Mouse (Mus musculus) kidney, postnatal 14 days (tissue): Measurements from ENCODE around the gene Itgb6.
A peak's percentile ranks its signal among the peaks of the same experiment; 100 is the strongest.

Source experiments
- DNase-seq: peaks from one replicate; pipeline ENCODE4 v3.0.0; 2022; ENCODE audit warnings: mixed read lengths

Itgb6 gene

GRCm38 (mm10) chr2:60671215-60671614 is 51.2 kb downstream of the Itgb6 start:
- DNase-seq, result no peak

- no peak for DNase-seq
Observed at GRCm38 (mm10) chr2:60663071-60663470, 59.4 kb downstream of the Itgb6 start.

GRCm38 (mm10) chr2:60659993-60660392 is 62.5 kb downstream of the Itgb6 start:
- DNase-seq, result no peak

- DNase-seq, result peak; percentile 20
Observed at GRCm38 (mm10) chr2:60658992-60659391, 63.5 kb downstream of the Itgb6 start.

- peak; percentile 19 for DNase-seq
Observed at GRCm38 (mm10) chr2:60654828-60655227, 67.6 kb downstream of the Itgb6 start.

GRCm38 (mm10) chr2:60650155-60650554 is 72.3 kb downstream of the Itgb6 start:
- no peak for DNase-seq

- no peak for DNase-seq
Observed at GRCm38 (mm10) chr2:60647650-60648049, 74.8 kb downstream of the Itgb6 start.

GRCm38 (mm10) chr2:60646583-60646982 is 75.9 kb downstream of the Itgb6 start:
- no peak for DNase-seq

- DNase-seq, result no peak
Observed at GRCm38 (mm10) chr2:60643406-60643805, 79.0 kb downstream of the Itgb6 start.

GRCm38 (mm10) chr2:60642606-60643005 is 79.8 kb downstream of the Itgb6 start:
- DNase-seq, result no peak

GRCm38 (mm10) chr2:60640342-60640672 is 82.1 kb downstream of the Itgb6 start:
- DNase-seq, result no peak

- DNase-seq, result no peak
Observed at GRCm38 (mm10) chr2:60639617-60640341, 82.7 kb downstream of the Itgb6 start.

GRCm38 (mm10) chr2:60636910-60637761 is 85.3 kb downstream of the Itgb6 start:
- DNase-seq, result no peak

- DNase-seq, result no peak
Observed at GRCm38 (mm10) chr2:60636481-60636880, 86.0 kb downstream of the Itgb6 start.

GRCm38 (mm10) chr2:60636038-60636437 is 86.4 kb downstream of the Itgb6 start:
- DNase-seq, result no peak

- no peak for DNase-seq
Observed at GRCm38 (mm10) chr2:60632791-60633190, 89.7 kb downstream of the Itgb6 start.

GRCm38 (mm10) chr2:60630304-60630703 is 92.1 kb downstream of the Itgb6 start:
- no peak for DNase-seq

- DNase-seq, result no peak
Observed at GRCm38 (mm10) chr2:60627952-60628351, 94.5 kb downstream of the Itgb6 start.

GRCm38 (mm10) chr2:60627515-60627914 is 94.9 kb downstream of the Itgb6 start:
- no peak for DNase-seq

GRCm38 (mm10) chr2:60625766-60626165 is 96.7 kb downstream of the Itgb6 start:
- no peak for DNase-seq

GRCm38 (mm10) chr2:60622161-60622560 is 100.3 kb downstream of the Itgb6 start:
- no peak for DNase-seq

GRCm38 (mm10) chr2:60614758-60615157 is 107.7 kb downstream of the Itgb6 start:
- no peak for DNase-seq

GRCm38 (mm10) chr2:60613857-60614228 is 108.6 kb downstream of the Itgb6 start:
- no peak for DNase-seq
